Mouse (Mus musculus): ENCODE measurements at regions not wholly inside any gene's neighbourhood (a gene's known extent, or its start where the extent isn't known, plus 50 kb on each side); places are given as distances from the start of the nearest gene placed in this dataset.

GRCm38 (mm10) chr4:89379622-89380329 is 68.9 kb upstream of the Cdkn2b start:
- H3K9ac ChIP-seq (replicated peaks; ENCODE audit: low read depth, low read length), result no peak overlapping the region
- H3K4me1 ChIP-seq (ENCODE audit: control insufficient read depth, insufficient read depth, low read length), result no peaks in the 10 kb centered on the region
- 86% methylated on average over 6 of the region's 6 CpGs for WGBS
- no peak for ATAC-seq (ENCODE audit: insufficient number of reproducible peaks, insufficient read depth, low FRiP score, low read depth)
- H3K4me3 ChIP-seq (ENCODE audit: low read depth, low read length), result no peak overlapping the region
- no peak overlapping the region for H3K4me2 ChIP-seq (replicated peaks; ENCODE audit: low read depth, low read length)
- H3K36me3 ChIP-seq (ENCODE audit: control insufficient read depth, insufficient read depth, low read length), result no peaks in the 10 kb centered on the region
- H3K27me3 ChIP-seq (ENCODE audit: control insufficient read depth, insufficient read depth, low read length), result no peaks in the 10 kb centered on the region
- H3K27ac ChIP-seq (ENCODE audit: low read length), result no peak overlapping the region
- H3K9me3 ChIP-seq (ENCODE audit: control insufficient read depth, low read depth, low read length), result no peaks in the 10 kb centered on the region

GRCm38 (mm10) chr4:89372631-89373030 is 61.8 kb upstream of the Cdkn2b start:
- no peak overlapping the region for H3K4me3 ChIP-seq (ENCODE audit: low read depth, low read length)
- no peaks in the 10 kb centered on the region for H3K36me3 ChIP-seq (ENCODE audit: control insufficient read depth, insufficient read depth, low read length)
- no peak for ATAC-seq (ENCODE audit: insufficient number of reproducible peaks, insufficient read depth, low FRiP score, low read depth)
- no peaks in the 10 kb centered on the region for H3K27me3 ChIP-seq (ENCODE audit: control insufficient read depth, insufficient read depth, low read length)
- no peaks in the 10 kb centered on the region for H3K4me1 ChIP-seq (ENCODE audit: control insufficient read depth, insufficient read depth, low read length)
- no peak overlapping the region for H3K27ac ChIP-seq (ENCODE audit: low read length)
- no peaks in the 10 kb centered on the region for H3K9me3 ChIP-seq (ENCODE audit: control insufficient read depth, low read depth, low read length)
- no peak overlapping the region for H3K4me2 ChIP-seq (replicated peaks; ENCODE audit: low read depth, low read length)
- WGBS, result 79% methylated on average over 6 of the region's 6 CpGs
- no peak overlapping the region for H3K9ac ChIP-seq (replicated peaks; ENCODE audit: low read depth, low read length)

- H3K9me3 ChIP-seq (ENCODE audit: control insufficient read depth, low read depth, low read length), result no peaks in the 10 kb centered on the region
- no peak overlapping the region for H3K4me3 ChIP-seq (ENCODE audit: low read depth, low read length)
- WGBS, result 82% methylated on average over 12 of the region's 12 CpGs
Observed at GRCm38 (mm10) chr4:89368850-89369524, 58.1 kb upstream of the Cdkn2b start.

GRCm38 (mm10) chr4:89366581-89367141 is 55.8 kb upstream of the Cdkn2b start:
- Histone ChIP-seq H3K36me3 (ENCODE audit: control insufficient read depth, insufficient read depth, low read length) (no peaks in the 10 kb centered on the region), H3K9me3 (ENCODE audit: control insufficient read depth, low read depth, low read length) (no peaks in the 10 kb centered on the region), H3K4me1 (ENCODE audit: control insufficient read depth, insufficient read depth, low read length) (no peaks in the 10 kb centered on the region), H3K4me3 (ENCODE audit: low read depth, low read length) (no peak overlapping the region), H3K27ac (ENCODE audit: low read length) (no peak overlapping the region), H3K4me2 (replicated peaks; ENCODE audit: low read depth, low read length) (no peak overlapping the region), H3K9ac (replicated peaks; ENCODE audit: low read depth, low read length) (no peak overlapping the region), H3K27me3 (ENCODE audit: control insufficient read depth, insufficient read depth, low read length) (no peaks in the 10 kb centered on the region)
- 51% methylated on average over 10 of the region's 10 CpGs for WGBS
- ATAC-seq (ENCODE audit: insufficient number of reproducible peaks, insufficient read depth, low FRiP score, low read depth), result no peak

More at GRCm38 (mm10) chr4:89368850-89369524, 58.1 kb upstream of the Cdkn2b start:
- H3K4me1 ChIP-seq (ENCODE audit: control insufficient read depth, insufficient read depth, low read length), result no peaks in the 10 kb centered on the region
- no peak overlapping the region for H3K27ac ChIP-seq (ENCODE audit: low read length)
- H3K27me3 ChIP-seq (ENCODE audit: control insufficient read depth, insufficient read depth, low read length), result no peaks in the 10 kb centered on the region
- no peaks in the 10 kb centered on the region for H3K36me3 ChIP-seq (ENCODE audit: control insufficient read depth, insufficient read depth, low read length)
- no peak overlapping the region for H3K9ac ChIP-seq (replicated peaks; ENCODE audit: low read depth, low read length)
- no peak for ATAC-seq (ENCODE audit: insufficient number of reproducible peaks, insufficient read depth, low FRiP score, low read depth)
- H3K4me2 ChIP-seq (replicated peaks; ENCODE audit: low read depth, low read length), result no peak overlapping the region

- H3K4me2 ChIP-seq (replicated peaks; ENCODE audit: low read depth, low read length), result no peak overlapping the region
- no peak overlapping the region for H3K9ac ChIP-seq (replicated peaks; ENCODE audit: low read depth, low read length)
- no peaks in the 10 kb centered on the region for H3K9me3 ChIP-seq (ENCODE audit: control insufficient read depth, low read depth, low read length)
- no peaks in the 10 kb centered on the region for H3K36me3 ChIP-seq (ENCODE audit: control insufficient read depth, insufficient read depth, low read length)
- no peaks in the 10 kb centered on the region for H3K27me3 ChIP-seq (ENCODE audit: control insufficient read depth, insufficient read depth, low read length)
- H3K27ac ChIP-seq (ENCODE audit: low read length), result no peak overlapping the region
- H3K4me1 ChIP-seq (ENCODE audit: control insufficient read depth, insufficient read depth, low read length), result no peaks in the 10 kb centered on the region
- no peak overlapping the region for H3K4me3 ChIP-seq (ENCODE audit: low read depth, low read length)
- 50% methylated on average over 5 of the region's 5 CpGs for WGBS
- no peak for ATAC-seq (ENCODE audit: insufficient number of reproducible peaks, insufficient read depth, low FRiP score, low read depth)
Observed at GRCm38 (mm10) chr4:89365875-89366274, 55.0 kb upstream of the Cdkn2b start.

GRCm38 (mm10) chr4:89363150-89363683 is 52.4 kb upstream of the Cdkn2b start:
- Histone ChIP-seq H3K4me2 (replicated peaks; ENCODE audit: low read depth, low read length) (no peak overlapping the region), H3K36me3 (ENCODE audit: control insufficient read depth, insufficient read depth, low read length) (no peaks in the 10 kb centered on the region), H3K4me3 (ENCODE audit: low read depth, low read length) (no peak overlapping the region), H3K27me3 (ENCODE audit: control insufficient read depth, insufficient read depth, low read length) (no peaks in the 10 kb centered on the region), H3K9ac (replicated peaks; ENCODE audit: low read depth, low read length) (no peak overlapping the region), H3K9me3 (ENCODE audit: control insufficient read depth, low read depth, low read length) (no peaks in the 10 kb centered on the region), H3K4me1 (ENCODE audit: control insufficient read depth, insufficient read depth, low read length) (0 out of 2 replicates have a peak, but pooled peaks cover 4% of the 10 kb centered on the region), H3K27ac (ENCODE audit: low read length) (no peak overlapping the region)
- ATAC-seq (ENCODE audit: insufficient number of reproducible peaks, insufficient read depth, low FRiP score, low read depth), result no peak
- 43% methylated on average over 2 of the region's 2 CpGs for WGBS

- Histone ChIP-seq H3K4me1 (ENCODE audit: control insufficient read depth, insufficient read depth, low read length) (0 out of 2 replicates have a peak, but pooled peaks cover 4% of the 10 kb centered on the region), H3K27ac (ENCODE audit: low read length) (no peak overlapping the region), H3K4me2 (replicated peaks; ENCODE audit: low read depth, low read length) (no peak overlapping the region), H3K9me3 (ENCODE audit: control insufficient read depth, low read depth, low read length) (no peaks in the 10 kb centered on the region), H3K4me3 (ENCODE audit: low read depth, low read length) (no peak overlapping the region), H3K36me3 (ENCODE audit: control insufficient read depth, insufficient read depth, low read length) (no peaks in the 10 kb centered on the region), H3K27me3 (ENCODE audit: control insufficient read depth, insufficient read depth, low read length) (no peaks in the 10 kb centered on the region), H3K9ac (replicated peaks; ENCODE audit: low read depth, low read length) (no peak overlapping the region)
- WGBS, result 46% methylated on average over 3 of the region's 3 CpGs
- no peak for ATAC-seq (ENCODE audit: insufficient number of reproducible peaks, insufficient read depth, low FRiP score, low read depth)
Observed at GRCm38 (mm10) chr4:89362650-89363049, 51.8 kb upstream of the Cdkn2b start.

- Histone ChIP-seq H3K9me3 (ENCODE audit: control insufficient read depth, low read depth, low read length) (no peaks in the 10 kb centered on the region), H3K4me1 (ENCODE audit: control insufficient read depth, insufficient read depth, low read length) (0 out of 2 replicates have a peak, but pooled peaks cover 4% of the 10 kb centered on the region), H3K4me3 (ENCODE audit: low read depth, low read length) (no peak overlapping the region), H3K36me3 (ENCODE audit: control insufficient read depth, insufficient read depth, low read length) (no peaks in the 10 kb centered on the region), H3K27me3 (ENCODE audit: control insufficient read depth, insufficient read depth, low read length) (no peaks in the 10 kb centered on the region), H3K9ac (replicated peaks; ENCODE audit: low read depth, low read length) (no peak overlapping the region), H3K27ac (ENCODE audit: low read length) (no peak overlapping the region), H3K4me2 (replicated peaks; ENCODE audit: low read depth, low read length) (no peak overlapping the region)
- ATAC-seq (ENCODE audit: insufficient number of reproducible peaks, insufficient read depth, low FRiP score, low read depth), result no peak
- 84% methylated on average over 7 of the region's 7 CpGs for WGBS
Observed at GRCm38 (mm10) chr4:89361316-89361715, 50.5 kb upstream of the Cdkn2b start.

Measured in stomach, embryonic 14.5 days (tissue).